Mouse (Mus musculus) spleen, postnatal 14 days (tissue): Measurements from ENCODE around the gene Armcx4.
"Not testable (repeated sequence)": the region's sequence is repeated elsewhere in the genome, so short reads cannot be mapped to it uniquely, and the experiment has no call there.

Experiments
- DNase-seq, 2 experiments: peaks; one replicate each; pipeline ENCODE4 v3.0.0; 2021 to 2022; ENCODE audit warnings: low spot score in 2 of 2

Armcx4 gene

DNA sequence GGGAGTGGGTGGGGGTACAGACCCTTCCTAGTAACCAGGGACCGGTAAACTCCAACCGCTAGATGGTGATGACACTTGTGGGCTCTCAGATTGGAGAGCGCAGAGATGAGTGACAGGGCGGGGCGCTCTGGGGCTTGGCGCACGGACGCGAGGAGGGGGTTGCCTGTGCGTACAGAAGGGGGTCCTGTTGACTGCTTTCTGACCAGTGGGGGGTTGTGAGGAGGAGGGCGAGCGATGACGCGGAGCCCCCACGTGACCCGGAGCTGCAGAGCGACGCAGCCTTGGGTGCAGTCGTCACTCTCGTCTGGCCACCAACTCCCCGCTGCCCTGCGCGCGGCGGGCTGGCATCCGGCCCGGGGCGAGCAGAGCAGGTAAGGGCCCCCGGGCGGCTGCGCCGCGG, at the start of gene Armcx4:
Gene Armcx4 (plus strand): TSS at position 253 of the 400 bp plus-strand sequence.
- peak in 1 of 2 experiments; percentile 4 for DNase-seq

- DNase-seq: no peak
Measured at GRCm38 (mm10) chrX:134641000-134641760, 45.1 kb upstream of the Armcx4 start.

DNA sequence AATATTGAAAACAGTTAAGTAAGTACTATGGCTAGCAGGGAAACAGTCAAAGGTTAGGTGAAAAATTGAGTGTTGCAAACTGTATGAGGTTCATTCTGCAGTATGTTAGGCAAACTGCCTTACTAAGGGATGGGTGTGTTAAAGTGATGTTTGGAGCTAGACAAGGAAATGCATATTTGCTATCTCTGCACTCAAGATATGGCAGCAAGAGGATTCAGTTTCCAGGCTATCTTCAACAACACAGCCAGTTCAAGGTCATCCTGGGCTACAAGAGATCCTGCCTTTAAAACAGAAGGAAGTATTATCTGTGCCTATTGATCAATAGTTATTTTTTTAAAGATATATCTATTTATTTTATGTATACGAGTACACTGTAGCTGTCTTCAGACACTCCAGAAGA, 40.0 kb upstream of the Armcx4 start:
- DNase-seq: no peak

DNA sequence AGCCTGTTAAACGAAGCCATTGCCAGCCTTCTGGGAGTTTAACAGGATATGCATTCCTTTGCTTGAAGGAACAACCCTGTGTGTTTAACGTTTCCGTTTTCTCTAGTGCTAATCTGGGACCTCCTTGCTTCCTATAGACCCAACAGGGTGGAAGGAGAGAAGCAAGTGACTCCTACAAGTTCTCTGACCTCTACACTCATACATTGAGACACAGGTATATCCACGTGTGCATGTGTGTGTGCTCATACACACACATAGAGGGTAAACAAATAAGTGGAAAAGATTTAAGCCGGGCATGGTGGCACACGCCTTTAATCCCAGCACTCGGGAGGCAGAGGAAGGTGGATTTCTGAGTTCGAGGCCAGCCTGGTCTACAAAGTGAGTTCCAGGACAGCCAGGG, 38.9 kb upstream of the Armcx4 start:
- DNase-seq: no peak

DNA sequence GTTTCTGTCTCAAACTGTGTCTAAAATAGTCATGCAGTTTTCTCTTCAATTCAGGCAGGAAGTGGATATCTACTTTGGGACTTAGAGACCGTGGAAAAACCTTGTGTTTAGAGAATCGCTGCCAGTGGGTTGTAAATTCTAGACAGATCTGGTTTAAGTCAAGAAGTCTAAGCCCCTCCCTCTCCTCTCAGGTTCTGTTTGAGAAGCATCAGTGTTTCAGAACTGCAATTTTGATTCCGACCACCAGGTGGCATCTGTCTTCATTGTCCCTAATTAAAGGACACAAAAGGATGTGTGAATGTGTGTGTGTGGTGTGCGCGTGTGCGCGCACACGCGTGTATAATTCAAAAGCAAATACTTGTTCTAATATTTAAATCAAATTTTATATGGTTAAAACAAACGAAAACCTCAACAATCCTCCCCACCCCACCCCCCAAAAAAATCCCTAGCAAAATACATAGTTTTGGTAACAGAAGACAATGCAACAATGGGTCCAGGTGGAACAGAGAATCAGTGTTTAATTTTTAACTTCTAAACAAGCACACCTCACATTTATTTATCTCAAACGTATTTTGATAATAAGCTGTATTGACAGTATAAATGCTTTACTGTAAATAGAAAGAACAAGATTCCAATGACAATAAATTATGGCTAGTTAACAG, 38.2 kb upstream of the Armcx4 start:
- peak; percentile 17 to 52 for DNase-seq

DNA sequence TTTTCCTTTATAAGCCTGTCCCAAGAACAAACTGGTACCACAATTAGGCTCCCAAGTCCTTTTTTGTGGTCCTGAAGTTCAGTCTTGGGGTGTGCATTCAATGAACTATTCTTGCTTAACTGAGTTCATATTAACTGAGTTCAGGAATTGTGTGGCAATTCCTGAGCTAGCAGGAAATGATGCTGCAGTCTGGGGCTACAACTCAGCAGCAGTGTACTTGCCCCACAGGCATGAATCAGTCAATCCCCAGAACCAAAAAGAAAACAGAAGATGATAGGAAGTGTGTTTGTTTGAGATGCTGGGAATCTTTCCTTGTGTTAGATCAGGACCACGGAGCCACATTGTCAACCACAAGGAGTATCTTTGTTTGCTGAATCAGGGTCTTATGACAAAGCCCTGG, 34.3 kb upstream of the Armcx4 start:
- DNase-seq: no peak

- DNase-seq: no peak
Measured at GRCm38 (mm10) chrX:134661586-134661985, 24.7 kb upstream of the Armcx4 start.

- no peak for DNase-seq
Measured at GRCm38 (mm10) chrX:134675022-134675421, 11.3 kb upstream of the Armcx4 start.

- no peak for DNase-seq
Measured at GRCm38 (mm10) chrX:134675959-134676358, 10.4 kb upstream of the Armcx4 start.

DNA sequence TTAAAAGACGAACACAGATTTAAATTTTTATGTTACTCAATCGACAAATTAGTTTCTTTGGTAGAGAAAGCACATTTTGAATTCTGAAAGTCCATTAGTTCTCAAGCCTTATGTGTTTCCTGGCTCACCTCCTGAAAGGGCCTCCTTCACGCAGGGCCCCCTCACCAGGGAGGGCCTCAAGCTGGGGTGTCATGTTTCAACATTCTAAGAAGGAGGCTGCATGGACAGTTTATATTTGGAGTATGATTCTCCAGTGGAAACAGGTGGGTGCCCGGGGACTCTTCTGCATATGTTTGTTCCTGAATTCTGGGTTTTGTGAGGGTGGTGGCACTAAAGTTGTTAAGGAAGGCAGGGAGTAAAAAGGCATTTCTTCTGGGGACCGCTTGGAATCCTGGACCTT, 1.4 kb upstream of the Armcx4 start:
- DNase-seq: no peak

DNA sequence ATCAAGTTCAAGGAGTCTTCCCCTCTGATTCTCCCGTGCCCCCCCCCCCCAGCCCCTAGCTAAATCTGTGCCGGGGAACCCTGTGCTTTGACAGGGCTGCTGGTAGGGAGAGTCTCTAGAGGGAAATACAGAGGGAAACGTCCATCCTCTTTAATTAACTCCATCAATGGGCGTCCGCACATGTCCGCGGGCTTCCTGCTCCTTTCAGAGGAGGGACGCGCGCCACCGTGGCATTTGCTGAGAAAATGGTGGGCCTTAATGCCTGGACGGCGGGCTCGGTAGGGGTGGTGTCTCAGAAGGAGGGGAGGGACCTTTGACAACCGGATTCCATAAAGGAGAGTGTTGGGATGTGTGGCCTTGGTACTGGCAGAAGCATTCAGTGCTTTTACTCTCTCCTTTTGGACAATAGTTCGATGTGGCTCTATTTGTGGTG, 436 bp downstream of the Armcx4 start:
- no peak for DNase-seq

- no peak for DNase-seq
Measured at GRCm38 (mm10) chrX:134689676-134690075, 3.4 kb downstream of the Armcx4 start.

GRCm38 (mm10) chrX:134690871-134691539, 4.7 kb downstream of the Armcx4 start:
- no peak for DNase-seq

DNA sequence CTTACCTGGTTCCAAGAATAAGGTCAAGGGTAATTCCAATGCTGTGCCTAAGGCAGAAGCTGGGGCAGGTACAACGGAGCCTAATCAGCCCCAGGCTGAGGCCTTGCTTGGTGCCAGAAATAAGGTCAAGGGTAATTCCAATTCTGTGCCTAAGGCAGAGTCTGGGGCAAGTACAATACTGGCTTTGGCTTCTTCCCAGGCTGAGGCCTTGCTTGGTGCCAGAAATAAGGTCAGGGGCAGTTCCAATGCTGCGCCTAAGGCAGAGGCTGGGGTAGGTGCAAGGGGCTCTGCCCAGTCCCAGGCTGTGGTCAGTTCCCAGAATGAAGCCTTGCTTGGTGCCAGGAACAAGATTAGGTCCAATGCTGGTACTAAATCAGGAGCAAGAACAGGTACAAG, 5.2 kb downstream of the Armcx4 start:
- no peak for DNase-seq

DNA sequence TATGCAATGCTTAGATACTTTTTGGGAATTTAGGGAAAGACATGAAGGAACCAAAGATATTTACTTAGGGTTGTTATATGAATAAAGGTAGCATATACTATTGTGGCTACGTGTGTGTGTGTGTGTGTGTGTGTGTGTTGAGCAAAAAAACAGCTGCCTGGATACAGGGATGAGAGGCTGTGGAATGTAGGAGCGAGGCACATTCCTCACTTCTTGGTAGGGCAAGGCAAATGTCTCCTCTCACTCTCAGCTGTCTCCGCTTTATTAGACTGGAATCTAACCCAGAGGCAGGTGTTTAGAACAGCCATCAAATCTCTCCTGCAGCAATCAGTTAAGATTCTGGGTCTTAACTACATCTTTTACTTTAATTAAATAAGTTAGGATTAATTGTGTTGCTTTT, 30.5 kb downstream of the Armcx4 start:
- no peak for DNase-seq

GRCm38 (mm10) chrX:134717752-134718308, 31.5 kb downstream of the Armcx4 start, which contains the start of gene Armcx1:
Gene Armcx1, plus strand, starts transcription at chrX:134717963.
- no peak for DNase-seq

DNA sequence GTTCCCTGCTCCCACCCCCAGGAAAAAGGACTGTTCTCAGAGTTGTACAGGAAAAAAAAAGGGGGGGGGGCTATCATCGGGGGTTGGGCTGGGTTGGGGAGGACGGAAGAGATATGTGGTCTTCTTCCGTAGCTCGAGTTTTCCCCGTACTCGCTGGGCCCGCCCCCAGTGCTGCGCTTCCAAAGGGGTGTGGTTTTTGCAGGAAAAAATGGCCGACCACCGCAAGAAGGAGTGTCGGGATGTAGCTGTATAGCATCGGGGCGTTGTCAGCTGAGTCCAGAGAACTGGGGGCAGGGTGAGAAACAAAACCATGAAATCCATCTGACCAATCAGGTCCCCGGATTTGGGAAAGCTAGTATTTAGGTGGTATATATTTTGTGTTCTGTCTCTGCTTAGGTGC, 32.2 kb downstream of the Armcx4 start:
- DNase-seq: no peak

GRCm38 (mm10) chrX:134723762-134724161, 37.4 kb downstream of the Armcx4 start:
- not testable (repeated sequence) for DNase-seq

DNA sequence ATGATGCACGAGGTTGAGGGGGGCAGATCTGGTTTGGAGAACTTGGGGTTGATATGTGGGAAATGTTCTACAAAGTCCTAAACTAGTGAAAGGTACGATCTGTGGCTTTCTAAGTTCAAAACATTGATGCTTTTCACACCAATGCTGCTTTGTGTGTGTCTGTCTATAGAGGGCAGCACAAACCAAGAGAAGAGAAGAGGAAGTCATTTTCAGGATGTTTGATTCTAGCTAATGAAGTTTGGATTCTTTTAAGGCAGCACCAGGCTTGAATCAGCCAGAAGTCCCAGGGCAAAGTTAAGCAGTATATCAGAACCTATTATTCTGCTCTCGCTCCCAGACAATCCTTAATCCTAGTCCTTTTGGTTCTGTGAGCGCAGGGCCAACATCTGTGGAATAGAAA, 43.5 kb downstream of the Armcx4 start:
- no peak for DNase-seq

- no peak for DNase-seq
Measured at GRCm38 (mm10) chrX:134737796-134738195, 51.5 kb downstream of the Armcx4 start.

DNA sequence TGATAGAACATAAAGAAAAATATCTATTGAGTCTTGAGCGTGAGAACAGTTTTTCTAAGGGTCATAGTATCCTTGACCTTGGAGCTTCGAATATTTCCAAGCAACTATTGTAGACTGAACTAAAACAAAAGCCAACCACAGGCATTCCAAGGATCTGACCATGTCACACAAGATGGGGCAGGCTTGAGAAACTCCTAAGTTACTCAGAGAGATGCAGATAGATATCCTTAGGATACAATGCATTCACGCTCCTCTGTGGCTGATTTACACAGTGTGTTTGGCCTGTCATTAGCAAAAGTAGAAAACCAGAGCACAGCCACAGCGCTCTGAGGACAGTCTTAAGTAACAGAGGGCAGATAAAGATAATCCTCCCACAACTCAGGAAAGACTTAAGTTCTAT, 52.8 kb downstream of the Armcx4 start:
- DNase-seq: no peak

GRCm38 (mm10) chrX:134741862-134742261, 55.5 kb downstream of the Armcx4 start:
- DNase-seq: no peak
